Mouse (Mus musculus) left cerebral cortex, postnatal 10 days (tissue): ENCODE measurements at regions not wholly inside any gene's neighbourhood (a gene's known extent, or its start where the extent isn't known, plus 50 kb on each side); places are given as distances from the start of the nearest gene placed in this dataset. TPM values are rescaled to one million over a fixed set of nuclear protein-coding genes. Genes with fewer than 3 reads are reported as not detected.

Source experiments
- microRNA-seq: library from miRNA; unstranded; fragments of <30 nt; microRNA quantifications from one replicate; pipeline ENCODE4 v1.2.0, GENCODE M21; 2022

Small RNA genes in the stretch of these regions (microRNA-seq; reads per million reads assigned to microRNA genes)
- not detected for gene Gm24933
